Mouse (Mus musculus) cortical plate, adult 2 months (tissue): ENCODE results near the gene Nfe2l3.

ENCODE experiments used
- CTCF ChIP-seq: fragments of 200-500 bp; IDR thresholded peaks from 2 replicates; pipeline ENCODE4 v1.5.1; 2011; ENCODE audit warnings: mild to moderate bottlenecking, control low read depth, low read length; ENCODE audit not compliant: insufficient read depth; ENCODE audit errors: extremely low read depth
- POLR2A ChIP-seq: fragments of 200-500 bp; IDR thresholded peaks from 2 replicates; pipeline ENCODE4 v1.6.1; 2011; ENCODE audit warnings: mild to moderate bottlenecking, low read length, control low read depth; ENCODE audit not compliant: insufficient read depth; ENCODE audit errors: extremely low read depth

DNA sequence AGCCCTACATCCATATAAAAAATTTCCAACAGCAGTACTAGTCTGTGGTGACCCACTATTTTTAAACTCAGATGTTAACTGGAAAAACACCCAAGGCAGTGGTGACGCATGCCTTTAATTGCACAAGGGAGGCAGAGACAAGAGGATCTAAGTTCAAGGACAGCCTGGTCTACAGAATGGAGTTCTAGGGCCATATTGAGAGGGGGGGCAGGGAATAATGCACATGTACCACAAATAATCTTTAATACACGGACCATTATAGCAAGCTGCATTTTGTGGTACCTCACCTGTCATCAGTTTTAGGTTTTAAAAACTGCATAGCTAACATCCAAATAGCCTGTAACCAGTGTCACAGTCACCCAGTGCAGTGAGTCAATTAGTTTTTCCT is 26.4 kb downstream of the Nfe2l3 start:
- no peak for TF ChIP-seq POLR2A
- TF ChIP-seq CTCF, result no peak
